ENCODE assay signal across 16 mouse cellular contexts in the genomic region with DNA sequence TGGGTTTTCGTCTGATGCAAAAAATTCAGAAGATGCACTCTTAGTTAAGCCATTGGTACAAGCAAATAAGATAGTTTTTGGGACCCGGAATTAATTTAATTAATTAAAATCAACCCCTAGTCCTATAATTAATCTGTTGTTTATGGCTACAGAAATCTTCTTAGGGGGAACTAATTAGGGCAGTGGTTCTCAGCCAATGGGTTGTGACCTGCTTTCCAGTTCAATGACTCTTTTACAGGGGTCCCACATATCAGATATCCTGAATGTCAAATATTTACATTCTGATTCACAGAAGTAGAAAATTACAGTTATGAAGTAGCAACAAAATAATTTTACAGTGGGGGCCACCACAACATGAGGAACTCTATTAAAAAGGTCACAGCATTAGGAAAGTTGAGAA.
"Had no signal": no experiment of that assay in that cellular context is flagged by ENCODE, and none has a peak within 500 bp of the region (broad histone marks: within the 10 kb centered on the region; RNA-seq: fewer than 3 reads in every experiment).

No protein-coding gene starts in this region.

- DNase-seq: heart, postnatal 10 days; heart, postnatal 14 days; heart, postnatal 36 days; heart, postnatal 4 days; kidney, adult 11 months; kidney, adult 18-20 months; kidney, adult 2 months; kidney, adult 8-10 months; kidney, adult 9 months; kidney, postnatal 10 days; kidney, postnatal 14 days; kidney, postnatal 25 days; kidney, postnatal 36 days; kidney, postnatal 4 days; layer of hippocampus, adult 9-11 months; layer of hippocampus, postnatal 36 days had no signal
